9 mouse cellular contexts compared by ENCODE assay signal in the genomic region with DNA sequence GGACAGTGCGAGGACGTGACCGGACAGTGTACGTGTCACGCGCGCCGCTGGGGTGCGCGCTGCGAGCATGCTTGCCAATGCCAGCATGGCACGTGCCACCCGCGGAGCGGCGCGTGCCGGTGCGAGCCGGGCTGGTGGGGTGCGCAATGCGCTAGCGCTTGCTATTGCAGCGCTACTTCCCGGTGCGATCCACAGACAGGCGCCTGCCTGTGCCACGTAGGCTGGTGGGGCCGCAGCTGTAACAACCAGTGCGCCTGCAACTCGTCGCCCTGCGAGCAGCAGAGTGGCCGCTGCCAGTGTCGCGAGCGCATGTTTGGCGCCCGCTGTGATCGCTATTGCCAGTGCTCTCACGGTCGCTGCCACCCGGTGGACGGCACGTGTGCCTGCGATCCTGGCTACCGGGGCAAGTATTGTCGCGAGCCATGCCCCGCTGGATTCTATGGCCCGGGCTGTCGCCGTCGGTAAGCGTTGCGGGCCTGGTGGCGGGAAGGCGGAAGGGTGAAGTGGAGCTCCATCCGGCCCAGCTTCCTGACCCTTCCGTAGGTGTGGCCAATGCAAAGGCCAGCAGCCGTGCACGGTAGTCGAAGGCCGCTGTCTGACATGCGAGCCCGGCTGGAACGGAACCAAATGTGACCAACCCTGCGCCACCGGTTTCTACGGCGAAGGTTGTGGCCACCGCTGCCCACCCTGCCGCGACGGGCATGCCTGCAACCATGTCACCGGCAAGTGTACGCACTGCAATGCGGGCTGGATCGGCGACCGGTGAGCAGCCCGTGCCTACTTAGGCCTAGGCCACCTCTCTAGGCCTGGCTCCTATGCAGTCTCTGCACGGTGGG. TPM values are rescaled to one million over a fixed set of nuclear protein-coding genes. Genes with fewer than 3 reads are reported as not detected.
DNase-seq lines count a peak whose midpoint lies in the region; ATAC-seq lines count a peak whose summit lies in the region.
"Had no signal": no experiment of that assay in that cellular context is flagged by ENCODE, and none has a peak within 500 bp of the region (broad histone marks: within the 10 kb centered on the region; RNA-seq: fewer than 3 reads in every experiment).

No protein-coding gene starts in this region.

- peaks cover 34% of the 10 kb centered on the region for H3K4me1 ChIP-seq in forebrain, embryonic 14.5 days (ENCODE audit: control insufficient read depth, insufficient read depth, low read length)
- peaks cover 74% of the 10 kb centered on the region for H3K4me1 ChIP-seq in intestine, embryonic 16.5 days (ENCODE audit: control insufficient read depth, insufficient read depth, low read length)
- peaks cover 33% of the 10 kb centered on the region for H3K4me1 ChIP-seq in liver, embryonic 16.5 days (ENCODE audit: control insufficient read depth, low read depth, low read length)
- peaks cover 62% of the 10 kb centered on the region for H3K4me1 ChIP-seq in neural tube, embryonic 15.5 days

- H3K27me3 ChIP-seq in forebrain, embryonic 14.5 days (replicated peaks; ENCODE audit: control insufficient read depth, insufficient read depth, low read length) = peaks cover 84% of the 10 kb centered on the region
- H3K27me3 ChIP-seq in intestine, embryonic 16.5 days (replicated peaks; ENCODE audit: control insufficient read depth, insufficient read depth, low read length) = peaks cover 51% of the 10 kb centered on the region
- H3K27me3 ChIP-seq in liver, embryonic 16.5 days (ENCODE audit: control insufficient read depth, insufficient read depth, low read depth, low read length) = peaks cover 98% of the 10 kb centered on the region
- H3K27me3 ChIP-seq in neural tube, embryonic 15.5 days (replicated peaks) = peaks cover 80% of the 10 kb centered on the region
- H3K27me3 ChIP-seq: Patski had no signal

- peak overlapping the region; percentile 30 for H3K4me3 ChIP-seq in forebrain, embryonic 14.5 days (ENCODE audit: low read depth, low read length)
- H3K4me3 ChIP-seq in intestine, embryonic 16.5 days (ENCODE audit: low read length) = peak overlapping the region; percentile 45
- peak overlapping the region; percentile 37 for H3K4me3 ChIP-seq in liver, embryonic 16.5 days (ENCODE audit: low read depth, low read length)
- peak overlapping the region; percentile 39 for H3K4me3 ChIP-seq in neural tube, embryonic 15.5 days (replicated peaks)

- intact Hi-C loops in heart, postnatal 25 days (cut with DNase I) = no loop called here

- no peaks in the 10 kb centered on the region for H3K36me3 ChIP-seq in forebrain, embryonic 14.5 days (ENCODE audit: control insufficient read depth, insufficient read depth, low read length)
- peaks cover 6% of the 10 kb centered on the region; the same call in 1 of the 2 replicates for H3K36me3 ChIP-seq in intestine, embryonic 16.5 days (ENCODE audit: control insufficient read depth, insufficient read depth, low read length)
- no peaks in the 10 kb centered on the region for H3K36me3 ChIP-seq in liver, embryonic 16.5 days (ENCODE audit: control insufficient read depth, insufficient read depth)
- no peaks in the 10 kb centered on the region for H3K36me3 ChIP-seq in neural tube, embryonic 15.5 days

- H3K9ac ChIP-seq in forebrain, embryonic 14.5 days (ENCODE audit: low read length) = peak overlapping the region; percentile 41
- H3K9ac ChIP-seq in intestine, embryonic 16.5 days (ENCODE audit: low read depth, low read length) = peak overlapping the region; percentile 53
- no peak overlapping the region for H3K9ac ChIP-seq in liver, embryonic 16.5 days (ENCODE audit: low read depth, low read length)
- H3K9ac ChIP-seq in neural tube, embryonic 15.5 days (replicated peaks) = peak overlapping the region; percentile 33

- no peaks in the 10 kb centered on the region for H3K9me3 ChIP-seq in forebrain, embryonic 14.5 days (replicated peaks; ENCODE audit: control insufficient read depth, low read length)
- no peaks in the 10 kb centered on the region for H3K9me3 ChIP-seq in intestine, embryonic 16.5 days (ENCODE audit: control insufficient read depth, low read length)
- H3K9me3 ChIP-seq in liver, embryonic 16.5 days (replicated peaks; ENCODE audit: control insufficient read depth, low read length) = no peaks in the 10 kb centered on the region
- no peaks in the 10 kb centered on the region for H3K9me3 ChIP-seq in neural tube, embryonic 15.5 days (replicated peaks)

- 2% methylated on average over 82 of the region's 83 CpGs for WGBS in forebrain, embryonic 14.5 days
- 21% methylated on average over 83 of the region's 83 CpGs for WGBS in intestine, embryonic 16.5 days
- 3% methylated on average over 83 of the region's 83 CpGs for WGBS in liver, embryonic 16.5 days (ENCODE audit: insufficient replicate concordance)
- 5% methylated on average over 83 of the region's 83 CpGs for WGBS in neural tube, embryonic 15.5 days

- peak; percentile 95 for DNase-seq in heart, adult 11 months
- no peak for DNase-seq in heart, postnatal 25 days (ENCODE audit: low spot score)
- DNase-seq in adrenal gland, postnatal 25 days = peak; percentile 46
- peak; percentile 48 for DNase-seq in forebrain, embryonic 14.5 days (ENCODE audit: low spot score)

- H3K4me2 ChIP-seq in forebrain, embryonic 14.5 days (ENCODE audit: low read length) = peak overlapping the region; percentile 54
- peak overlapping the region; percentile 71 for H3K4me2 ChIP-seq in intestine, embryonic 16.5 days (ENCODE audit: low read depth, low read length)
- H3K4me2 ChIP-seq in liver, embryonic 16.5 days (ENCODE audit: low read depth, low read length) = peak overlapping the region; percentile 55
- H3K4me2 ChIP-seq in neural tube, embryonic 15.5 days = peak overlapping the region; percentile 70

- ATAC-seq in forebrain, embryonic 14.5 days = no peak
- no peak for ATAC-seq in intestine, embryonic 16.5 days
- ATAC-seq in liver, embryonic 16.5 days (ENCODE audit: low read depth) = no peak
- no peak for ATAC-seq in neural tube, embryonic 15.5 days (ENCODE audit: low FRiP score)
- no peak for ATAC-seq in inflammation-experienced regulatory T-cells, adult 6 months
- ATAC-seq: Patski had no signal

- no peak overlapping the region for H3K27ac ChIP-seq in forebrain, embryonic 14.5 days (ENCODE audit: low read depth, low read length)
- H3K27ac ChIP-seq in intestine, embryonic 16.5 days (ENCODE audit: low read length) = no peak overlapping the region
- H3K27ac ChIP-seq in liver, embryonic 16.5 days (ENCODE audit: low read length) = no peak overlapping the region
- no peak overlapping the region for H3K27ac ChIP-seq in neural tube, embryonic 15.5 days (replicated peaks)

RNA-seq across cellular contexts. Expression of gene Scarf2, which starts 6.0 kb away (rescaled TPM):
- total RNA-seq in heart, postnatal 25 days (2021) = 1 to 10 TPM; 5.1 to 5.6 TPM
- total RNA-seq in adrenal gland, postnatal 25 days (2021) = 8.6 and 8.7 TPM in 2 replicates
- 0.89 and 1.1 TPM in 2 replicates for polyA plus RNA-seq in forebrain, embryonic 14.5 days (2014; fragmentation: Nextera tagmentation; extraction: Ambion mirVana)
- polyA plus RNA-seq in intestine, embryonic 16.5 days (2015; fragmentation: Nextera tagmentation; extraction: Ambion mirVana) = 4.4 and 5.7 TPM in 2 replicates
- polyA plus RNA-seq in liver, embryonic 16.5 days (2015; fragmentation: Nextera tagmentation; extraction: Ambion mirVana) = 0.67 TPM in 2 replicates
- polyA plus RNA-seq in neural tube, embryonic 15.5 days (2015; fragmentation: Nextera tagmentation; extraction: Ambion mirVana) = 2.7 and 3.8 TPM in 2 replicates
- not detected for polyA plus RNA-seq in inflammation-experienced regulatory T-cells, adult 6 months (2017; shearing (Covaris generic))

RNA-seq across cellular contexts. Expression of gene B830017H08Rik, which starts 29.9 kb away (rescaled TPM):
- total RNA-seq in heart, postnatal 25 days (2021) = not detected
- total RNA-seq in adrenal gland, postnatal 25 days (2021) = not detected in 2 replicates
- polyA plus RNA-seq in forebrain, embryonic 14.5 days (2014; fragmentation: Nextera tagmentation; extraction: Ambion mirVana) = 1.0 and 1.5 TPM in 2 replicates
- polyA plus RNA-seq in intestine, embryonic 16.5 days (2015; fragmentation: Nextera tagmentation; extraction: Ambion mirVana) = not detected in 2 replicates
- polyA plus RNA-seq in liver, embryonic 16.5 days (2015; fragmentation: Nextera tagmentation; extraction: Ambion mirVana) = not detected in 2 replicates
- polyA plus RNA-seq in neural tube, embryonic 15.5 days (2015; fragmentation: Nextera tagmentation; extraction: Ambion mirVana) = 4.0 and 5.3 TPM in 2 replicates
- not detected for polyA plus RNA-seq in inflammation-experienced regulatory T-cells, adult 6 months (2017; shearing (Covaris generic))

RNA-seq across cellular contexts. Expression of gene Car15, which starts 35.1 kb away (rescaled TPM):
- total RNA-seq in heart, postnatal 25 days (2021) = 1 to 10 TPM; 1.8 to 2.5 TPM
- total RNA-seq in adrenal gland, postnatal 25 days (2021) = 2.9 and 3.6 TPM in 2 replicates
- 4.0 and 5.0 TPM in 2 replicates for polyA plus RNA-seq in forebrain, embryonic 14.5 days (2014; fragmentation: Nextera tagmentation; extraction: Ambion mirVana)
- 1.1 and 1.2 TPM in 2 replicates for polyA plus RNA-seq in intestine, embryonic 16.5 days (2015; fragmentation: Nextera tagmentation; extraction: Ambion mirVana)
- 0.58 and 0.88 TPM in 2 replicates for polyA plus RNA-seq in liver, embryonic 16.5 days (2015; fragmentation: Nextera tagmentation; extraction: Ambion mirVana)
- polyA plus RNA-seq in neural tube, embryonic 15.5 days (2015; fragmentation: Nextera tagmentation; extraction: Ambion mirVana) = 2.8 and 3.2 TPM in 2 replicates
- 1 to 10 TPM in 2 of 3 experiments, under 1 TPM in 1; 0.67 to 1.9 (median 1.5) TPM for polyA plus RNA-seq in inflammation-experienced regulatory T-cells, adult 6 months (2017; shearing (Covaris generic))

RNA-seq across cellular contexts. Expression of gene Klhl22, which starts 43.6 kb away (rescaled TPM):
- 10 to 100 TPM; 16.1 to 16.7 TPM for total RNA-seq in heart, postnatal 25 days (2021)
- total RNA-seq in adrenal gland, postnatal 25 days (2021) = 32.3 and 49.0 TPM in 2 replicates
- polyA plus RNA-seq in forebrain, embryonic 14.5 days (2014; fragmentation: Nextera tagmentation; extraction: Ambion mirVana) = 68.2 and 71.9 TPM in 2 replicates
- 56.5 and 59.2 TPM in 2 replicates for polyA plus RNA-seq in intestine, embryonic 16.5 days (2015; fragmentation: Nextera tagmentation; extraction: Ambion mirVana)
- 11.2 and 12.8 TPM in 2 replicates for polyA plus RNA-seq in liver, embryonic 16.5 days (2015; fragmentation: Nextera tagmentation; extraction: Ambion mirVana)
- 86.2 and 89.1 TPM in 2 replicates for polyA plus RNA-seq in neural tube, embryonic 15.5 days (2015; fragmentation: Nextera tagmentation; extraction: Ambion mirVana)
- 10 to 100 TPM; 11.8 to 28.7 (median 13.4) TPM for polyA plus RNA-seq in inflammation-experienced regulatory T-cells, adult 6 months (2017; shearing (Covaris generic))
